Mouse (Mus musculus) midbrain, embryonic 12.5 days (tissue): ENCODE results near the gene Myh2. TPM values are rescaled to one million over a fixed set of nuclear protein-coding genes. Genes with fewer than 3 reads are reported as not detected.

Experiments used
- ATAC-seq: fragments of 200-750 bp; cut with Nextera tagmentation; 2 replicates; pipeline ENCODE4 v1.8.0; 2017; ENCODE audit warnings: low read depth, moderate TSS enrichment, moderate library complexity; ENCODE audit not compliant: low FRiP score
- H3K27ac ChIP-seq: fragments of 300-500 bp; sonication (generic); replicated peaks from 2 replicates; pipeline ENCODE4 v1.5.1; 2016; ENCODE audit warnings: mild to moderate bottlenecking
- H3K27me3 ChIP-seq: fragments of 300-500 bp; sonication (generic); 2 replicates; pipeline ENCODE4 v1.6.1; 2016; ENCODE audit warnings: mild to moderate bottlenecking
- H3K36me3 ChIP-seq: fragments of 300-500 bp; sonication (generic); 2 replicates; pipeline ENCODE4 v1.6.1; 2016
- H3K4me1 ChIP-seq: fragments of 300-500 bp; sonication (generic); 2 replicates; pipeline ENCODE4 v1.6.1; 2016
- H3K4me2 ChIP-seq: fragments of 300-500 bp; sonication (generic); replicated peaks from 2 replicates; pipeline ENCODE4 v1.6.1; 2016; ENCODE audit warnings: mild to moderate bottlenecking, moderate library complexity
- H3K4me3 ChIP-seq: fragments of 300-500 bp; sonication (generic); 2 replicates; pipeline ENCODE4 v1.5.1; 2016; ENCODE audit warnings: mild to moderate bottlenecking
- H3K9ac ChIP-seq: fragments of 300-500 bp; sonication (generic); replicated peaks from 2 replicates; pipeline ENCODE4 v1.6.1; 2016; ENCODE audit warnings: mild to moderate bottlenecking, moderate library complexity
- H3K9me3 ChIP-seq: fragments of 300-500 bp; sonication (generic); 2 replicates; pipeline ENCODE4 v1.6.1; 2016; ENCODE audit warnings: mild to moderate bottlenecking
- WGBS: fragments of 180-500 bp; shearing (Covaris S2); methylation state at CpG from one replicate; pipeline ENCODE4 v1.1.7; 2016; 5-methylcytosine and 5-hydroxymethylcytosine counted together
- polyA plus RNA-seq: library from polyadenylated mRNA; unstranded; fragments of >200 nt; fragmentation: Nextera tagmentation; extraction: Ambion mirVana; gene quantifications from 2 replicates; pipeline ENCODE4 v1.2.1, GENCODE M21; 2016

Myh2 gene
- polyA plus RNA-seq: 0.09 and 0.14 TPM in 2 replicates

GRCm38 (mm10) chr11:67170727-67171126 lies at the start of gene Myh2:
Gene Myh2, plus strand, starts transcription at chr11:67171027.
- H3K4me1 ChIP-seq: peaks cover 4% of the 10 kb centered on the region; the same call in 1 of the 2 replicates
- no peak for ATAC-seq
- 66% methylated on average over 14 of the region's 14 CpGs for WGBS
- no peak within 1 kb of the TSS for H3K27ac ChIP-seq
- no peak within 1 kb of the TSS for H3K9ac ChIP-seq
- H3K9me3 ChIP-seq: no peaks in the 10 kb centered on the region
- H3K36me3 ChIP-seq: no peaks in the 10 kb centered on the region
- no peak within 1 kb of the TSS for H3K4me2 ChIP-seq
- H3K27me3 ChIP-seq: no peaks in the 10 kb centered on the region
- H3K4me3 ChIP-seq: no peak within 1 kb of the TSS

GRCm38 (mm10) chr11:67124943-67125342 lies 45.9 kb upstream of the Myh2 start:
- Histone ChIP-seq H3K4me2 (no peak overlapping the region), H3K9ac (no peak overlapping the region), H3K4me1 (no peaks in the 10 kb centered on the region; the same call in 1 of the 2 replicates), H3K36me3 (no peaks in the 10 kb centered on the region), H3K27ac (no peak overlapping the region), H3K4me3 (no peak overlapping the region), H3K27me3 (no peaks in the 10 kb centered on the region), H3K9me3 (no peaks in the 10 kb centered on the region)
- ATAC-seq: no peak
- WGBS: 71% methylated on average over 7 of the region's 7 CpGs

- Histone ChIP-seq H3K36me3 (no peaks in the 10 kb centered on the region), H3K9me3 (no peaks in the 10 kb centered on the region), H3K27me3 (no peaks in the 10 kb centered on the region), H3K4me1 (no peaks in the 10 kb centered on the region; the same call in 1 of the 2 replicates), H3K4me3 (no peak overlapping the region), H3K9ac (no peak overlapping the region), H3K27ac (no peak overlapping the region), H3K4me2 (no peak overlapping the region)
- ATAC-seq: no peak
- 80% methylated on average over 17 of the region's 17 CpGs for WGBS
Observed at GRCm38 (mm10) chr11:67125361-67125760, 45.5 kb upstream of the Myh2 start.

GRCm38 (mm10) chr11:67133526-67133925 lies 37.3 kb upstream of the Myh2 start:
- Histone ChIP-seq H3K9ac (no peak overlapping the region), H3K4me3 (no peak overlapping the region), H3K36me3 (no peaks in the 10 kb centered on the region), H3K27me3 (no peaks in the 10 kb centered on the region), H3K4me2 (no peak overlapping the region), H3K27ac (no peak overlapping the region), H3K4me1 (no peaks in the 10 kb centered on the region; the same call in 1 of the 2 replicates), H3K9me3 (no peaks in the 10 kb centered on the region)
- no peak for ATAC-seq
- 78% methylated on average over 2 of the region's 2 CpGs for WGBS

- H3K9ac ChIP-seq: no peak overlapping the region
- no peaks in the 10 kb centered on the region for H3K27me3 ChIP-seq
- whole genome bisulfite sequencing: 72% methylated on average over 6 of the region's 6 CpGs
- no peak overlapping the region for H3K27ac ChIP-seq
- H3K9me3 ChIP-seq: no peaks in the 10 kb centered on the region
- no peaks in the 10 kb centered on the region for H3K36me3 ChIP-seq
- no peak overlapping the region for H3K4me2 ChIP-seq
- H3K4me3 ChIP-seq: no peak overlapping the region
- no peak for ATAC-seq
- no peaks in the 10 kb centered on the region; the same call in 1 of the 2 replicates for H3K4me1 ChIP-seq
Observed at GRCm38 (mm10) chr11:67134654-67135053, 36.2 kb upstream of the Myh2 start.

- Histone ChIP-seq H3K4me2 (no peak overlapping the region), H3K27me3 (no peaks in the 10 kb centered on the region), H3K9ac (no peak overlapping the region), H3K4me1 (no peaks in the 10 kb centered on the region; the same call in 1 of the 2 replicates), H3K36me3 (no peaks in the 10 kb centered on the region), H3K9me3 (no peaks in the 10 kb centered on the region), H3K4me3 (no peak overlapping the region), H3K27ac (no peak overlapping the region)
- no peak for ATAC-seq
- WGBS: 90% methylated on average over 2 of the region's 2 CpGs
Observed at GRCm38 (mm10) chr11:67135532-67135931, 35.3 kb upstream of the Myh2 start.

- 84% methylated on average over 8 of the region's 8 CpGs for WGBS
Observed at GRCm38 (mm10) chr11:67139556-67139955, 31.3 kb upstream of the Myh2 start.

GRCm38 (mm10) chr11:67140175-67140574 lies 30.7 kb upstream of the Myh2 start:
- WGBS: 85% methylated on average over 5 of the region's 5 CpGs
- no peaks in the 10 kb centered on the region for H3K27me3 ChIP-seq
- H3K9ac ChIP-seq: no peak overlapping the region
- H3K4me3 ChIP-seq: no peak overlapping the region
- no peak overlapping the region for H3K27ac ChIP-seq
- no peaks in the 10 kb centered on the region for H3K36me3 ChIP-seq
- no peaks in the 10 kb centered on the region for H3K9me3 ChIP-seq
- no peak overlapping the region for H3K4me2 ChIP-seq
- no peak for ATAC-seq
- H3K4me1 ChIP-seq: no peaks in the 10 kb centered on the region

More at GRCm38 (mm10) chr11:67139556-67139955, 31.3 kb upstream of the Myh2 start:
- no peak overlapping the region for H3K4me2 ChIP-seq
- H3K9ac ChIP-seq: no peak overlapping the region
- no peaks in the 10 kb centered on the region for H3K9me3 ChIP-seq
- H3K4me1 ChIP-seq: no peaks in the 10 kb centered on the region; the same call in 1 of the 2 replicates
- ATAC-seq: no peak
- no peaks in the 10 kb centered on the region for H3K36me3 ChIP-seq
- no peaks in the 10 kb centered on the region for H3K27me3 ChIP-seq
- no peak overlapping the region for H3K27ac ChIP-seq
- H3K4me3 ChIP-seq: no peak overlapping the region

- H3K36me3 ChIP-seq: no peaks in the 10 kb centered on the region
- H3K27ac ChIP-seq: no peak overlapping the region
- 84% methylated on average over 6 of the region's 6 CpGs for WGBS
- H3K27me3 ChIP-seq: no peaks in the 10 kb centered on the region
- no peak overlapping the region for H3K4me2 ChIP-seq
- no peaks in the 10 kb centered on the region for H3K9me3 ChIP-seq
- ATAC-seq: no peak
- H3K4me1 ChIP-seq: no peaks in the 10 kb centered on the region
- no peak overlapping the region for H3K4me3 ChIP-seq
- no peak overlapping the region for H3K9ac ChIP-seq
Observed at GRCm38 (mm10) chr11:67141031-67141430, 29.8 kb upstream of the Myh2 start.

GRCm38 (mm10) chr11:67142047-67142446 lies 28.8 kb upstream of the Myh2 start:
- Histone ChIP-seq H3K36me3 (no peaks in the 10 kb centered on the region), H3K27me3 (no peaks in the 10 kb centered on the region), H3K9ac (no peak overlapping the region), H3K9me3 (no peaks in the 10 kb centered on the region), H3K27ac (no peak overlapping the region), H3K4me1 (no peaks in the 10 kb centered on the region), H3K4me2 (no peak overlapping the region), H3K4me3 (no peak overlapping the region)
- ATAC-seq: no peak
- WGBS: 66% methylated on average over 4 of the region's 4 CpGs

- no peaks in the 10 kb centered on the region for H3K27me3 ChIP-seq
- H3K9me3 ChIP-seq: no peaks in the 10 kb centered on the region
- H3K4me1 ChIP-seq: no peaks in the 10 kb centered on the region
- ATAC-seq: no peak
- no peak overlapping the region for H3K9ac ChIP-seq
- H3K27ac ChIP-seq: no peak overlapping the region
- no peak overlapping the region for H3K4me3 ChIP-seq
- H3K36me3 ChIP-seq: no peaks in the 10 kb centered on the region
- WGBS: 87% methylated on average over 5 of the region's 5 CpGs
- no peak overlapping the region for H3K4me2 ChIP-seq
Observed at GRCm38 (mm10) chr11:67143065-67143464, 27.8 kb upstream of the Myh2 start.

GRCm38 (mm10) chr11:67143863-67144498 lies 26.8 kb upstream of the Myh2 start:
- no peaks in the 10 kb centered on the region for H3K4me1 ChIP-seq
- 91% methylated on average over 4 of the region's 4 CpGs for WGBS
- no peaks in the 10 kb centered on the region for H3K27me3 ChIP-seq
- H3K4me2 ChIP-seq: no peak overlapping the region
- ATAC-seq: no peak
- H3K27ac ChIP-seq: no peak overlapping the region
- H3K36me3 ChIP-seq: no peaks in the 10 kb centered on the region
- H3K9me3 ChIP-seq: no peaks in the 10 kb centered on the region
- H3K4me3 ChIP-seq: no peak overlapping the region
- no peak overlapping the region for H3K9ac ChIP-seq
